Comparison of ENCODE assay signal across 10 mouse cellular contexts in the genomic region with DNA sequence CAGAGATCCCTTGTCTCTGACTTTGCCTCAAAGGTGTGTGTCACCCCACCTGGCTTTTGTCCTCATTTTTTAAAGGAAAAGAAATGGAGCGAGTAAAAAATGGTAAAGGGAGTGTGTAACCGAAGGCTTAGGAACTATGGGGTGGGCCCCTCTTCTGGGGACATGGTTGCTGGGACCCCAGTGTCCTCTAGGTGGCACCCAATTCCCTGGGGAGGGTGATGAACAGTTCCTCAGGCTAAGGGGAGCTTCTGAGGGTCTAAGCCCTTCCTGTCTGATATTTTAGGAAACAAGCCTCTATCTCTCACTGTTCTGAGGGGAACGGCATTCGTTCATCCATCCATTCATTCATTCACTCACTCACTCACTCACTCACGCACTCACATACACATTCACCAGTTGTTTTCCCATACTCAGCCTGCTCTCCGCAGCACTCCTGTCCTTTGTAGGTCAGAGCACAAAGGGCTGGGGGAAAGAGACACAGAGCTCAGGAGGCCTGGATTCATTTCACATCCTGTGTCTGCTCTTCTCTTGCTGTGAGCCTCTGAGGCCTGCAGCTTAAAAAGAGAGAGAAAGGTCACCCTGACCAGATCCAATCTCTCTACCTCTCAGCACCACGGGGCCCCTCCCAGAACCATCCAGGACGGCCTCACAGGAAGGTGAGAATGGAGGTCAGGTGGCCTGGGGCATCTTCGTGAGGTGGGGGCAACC. TPM values are rescaled to one million over a fixed set of nuclear protein-coding genes. Genes with fewer than 3 reads are reported as not detected.
DNase-seq lines count a peak whose midpoint lies in the region; ATAC-seq and TF ChIP-seq lines count a peak whose summit lies in the region.
"Had no signal": no experiment of that assay in that cellular context is flagged by ENCODE, and none has a peak within 500 bp of the region (broad histone marks: within the 10 kb centered on the region; RNA-seq: fewer than 3 reads in every experiment).

No protein-coding gene starts in this region.

- no peak overlapping the region for H3K27ac ChIP-seq in hindbrain, embryonic 14.5 days
- no peak overlapping the region for H3K27ac ChIP-seq in hindbrain, embryonic 13.5 days
- H3K27ac ChIP-seq in thymus, adult 2 months (ENCODE audit: control insufficient read depth, insufficient read depth, low read length): no peak overlapping the region
- H3K27ac ChIP-seq in cortical plate, adult 2 months (ENCODE audit: insufficient read depth, low read length): no peak overlapping the region
- H3K27ac ChIP-seq: embryonic facial prominence, embryonic 15.5 days; limb, embryonic 12.5 days had no signal

- no peak for ATAC-seq in hindbrain, embryonic 14.5 days (ENCODE audit: low FRiP score)
- no peak for ATAC-seq in hindbrain, embryonic 13.5 days (ENCODE audit: low FRiP score)
- no peak for ATAC-seq in erythroblast, adult 5-6 weeks (replicated peaks; ENCODE audit: low FRiP score, poor library complexity, severe bottlenecking)

- DNase-seq in hindbrain, embryonic 14.5 days (ENCODE audit: low spot score): peak; percentile 32
- DNase-seq in thymus, adult 2 months: peak; percentile 46
- DNase-seq in thymus, adult 18-20 months: no peak
- peak; percentile 76 for DNase-seq in retina, embryonic 14.5 days (ENCODE audit: low spot score)
- DNase-seq in urinary bladder, postnatal 10 days (ENCODE audit: low spot score): no peak

- no peaks in the 10 kb centered on the region for H3K36me3 ChIP-seq in hindbrain, embryonic 14.5 days (replicated peaks; ENCODE audit: control insufficient read depth, insufficient read depth)
- no peaks in the 10 kb centered on the region for H3K36me3 ChIP-seq in hindbrain, embryonic 13.5 days
- no peaks in the 10 kb centered on the region for H3K36me3 ChIP-seq in thymus, adult 2 months (ENCODE audit: control insufficient read depth, insufficient read depth, low read length)
- H3K36me3 ChIP-seq: embryonic facial prominence, embryonic 15.5 days; limb, embryonic 12.5 days had no signal

- no peak for TF ChIP-seq POLR2A in thymus, adult 2 months (IDR thresholded peaks at IDR 0.05; ENCODE audit: control insufficient read depth, extremely low read depth, insufficient read depth, low read length, poor library complexity)
- no peak for TF ChIP-seq POLR2A in cortical plate, adult 2 months (IDR thresholded peaks at IDR 0.05; ENCODE audit: extremely low read depth, insufficient read depth, low read length)

- H3K4me2 ChIP-seq in hindbrain, embryonic 14.5 days (replicated peaks): no peak overlapping the region
- no peak overlapping the region for H3K4me2 ChIP-seq in hindbrain, embryonic 13.5 days
- H3K4me2 ChIP-seq: embryonic facial prominence, embryonic 15.5 days; limb, embryonic 12.5 days had no signal

- H3K9me3 ChIP-seq in hindbrain, embryonic 14.5 days (ENCODE audit: control insufficient read depth, low read length): no peaks in the 10 kb centered on the region
- H3K9me3 ChIP-seq in hindbrain, embryonic 13.5 days: no peaks in the 10 kb centered on the region
- H3K9me3 ChIP-seq: embryonic facial prominence, embryonic 15.5 days; limb, embryonic 12.5 days had no signal

- H3K27me3 ChIP-seq in hindbrain, embryonic 14.5 days (ENCODE audit: control insufficient read depth, insufficient read depth, low read length): no peaks in the 10 kb centered on the region
- peaks cover 21% of the 10 kb centered on the region for H3K27me3 ChIP-seq in hindbrain, embryonic 13.5 days
- H3K27me3 ChIP-seq in thymus, adult 2 months (ENCODE audit: control insufficient read depth, insufficient read depth, low read length): no peaks in the 10 kb centered on the region

- H3K4me3 ChIP-seq in hindbrain, embryonic 14.5 days (replicated peaks; ENCODE audit: low read length): no peak overlapping the region
- no peak overlapping the region for H3K4me3 ChIP-seq in hindbrain, embryonic 13.5 days
- H3K4me3 ChIP-seq in thymus, adult 2 months (ENCODE audit: control insufficient read depth, insufficient read depth, low read length): no peak overlapping the region
- no peak overlapping the region for H3K4me3 ChIP-seq in cortical plate, adult 2 months (ENCODE audit: insufficient read depth, low read length)
- H3K4me3 ChIP-seq: embryonic facial prominence, embryonic 15.5 days; limb, embryonic 12.5 days had no signal

- WGBS in hindbrain, embryonic 14.5 days: 61% methylated on average over 9 of the region's 9 CpGs
- WGBS in hindbrain, embryonic 13.5 days: 51% methylated on average over 9 of the region's 9 CpGs
- WGBS in thymus, adult 2 months: 55% methylated on average over 9 of the region's 9 CpGs

- no peak overlapping the region for H3K9ac ChIP-seq in hindbrain, embryonic 14.5 days
- H3K9ac ChIP-seq in hindbrain, embryonic 13.5 days: no peak overlapping the region
- H3K9ac ChIP-seq: embryonic facial prominence, embryonic 15.5 days; limb, embryonic 12.5 days had no signal

- H3K4me1 ChIP-seq in hindbrain, embryonic 14.5 days (replicated peaks; ENCODE audit: control insufficient read depth, insufficient read depth, low read length): no peaks in the 10 kb centered on the region
- H3K4me1 ChIP-seq in hindbrain, embryonic 13.5 days (replicated peaks): peaks cover 4% of the 10 kb centered on the region
- H3K4me1 ChIP-seq in thymus, adult 2 months (replicated peaks; ENCODE audit: control insufficient read depth, insufficient read depth, low read length): no peaks in the 10 kb centered on the region
- no peaks in the 10 kb centered on the region for H3K4me1 ChIP-seq in cortical plate, adult 2 months (ENCODE audit: control insufficient read depth, insufficient read depth, low read length)
- H3K4me1 ChIP-seq: embryonic facial prominence, embryonic 15.5 days had no signal

- TF ChIP-seq CTCF in thymus, adult 2 months (IDR thresholded peaks at IDR 0.05; ENCODE audit: borderline replicate concordance, control insufficient read depth, extremely low read depth, insufficient read depth, low read length, poor library complexity): peak; percentile 35; the same call in 1 of the 2 replicates
- peak; percentile 47 for TF ChIP-seq CTCF in cortical plate, adult 2 months (IDR thresholded peaks at IDR 0.05; ENCODE audit: extremely low read depth, insufficient read depth, low read length)

RNA-seq across cellular contexts. Expression of gene Hand1, which starts 36.3 kb away (rescaled TPM):
- polyA plus RNA-seq in hindbrain, embryonic 14.5 days (2014; fragmentation: Nextera tagmentation; extraction: Ambion mirVana): not detected in 2 replicates
- polyA plus RNA-seq in hindbrain, embryonic 13.5 days (2015; fragmentation: Nextera tagmentation; extraction: Ambion mirVana): not detected in 2 replicates
- polyA plus RNA-seq in thymus, adult 2 months (2012; rRNA removed): 0.23 and 0.30 TPM in 2 replicates
- not detected in 2 replicates for polyA plus RNA-seq in cortical plate, adult 2 months (2012; rRNA removed)
- not detected in 2 replicates for total RNA-seq in erythroblast, adult 5-6 weeks (2015; ENCODE audit: low replicate concordance)
- total RNA-seq in erythroblast, adult 5-6 weeks (2017; ENCODE audit: low replicate concordance): not detected in 2 replicates

Comparison
In these comparisons a context has a peak if more than half of its experiments do, and no peak if none do; other contexts are left out.
1. DNase-seq: peak in hindbrain, embryonic 14.5 days (single experiment), thymus, adult 2 months (single experiment) and retina, embryonic 14.5 days (single experiment); none in thymus, adult 18-20 months (0 of 2) and urinary bladder, postnatal 10 days (single experiment).